Mouse (Mus musculus): ENCODE data around the gene Plrg1.

The Plrg1 gene

DNA sequence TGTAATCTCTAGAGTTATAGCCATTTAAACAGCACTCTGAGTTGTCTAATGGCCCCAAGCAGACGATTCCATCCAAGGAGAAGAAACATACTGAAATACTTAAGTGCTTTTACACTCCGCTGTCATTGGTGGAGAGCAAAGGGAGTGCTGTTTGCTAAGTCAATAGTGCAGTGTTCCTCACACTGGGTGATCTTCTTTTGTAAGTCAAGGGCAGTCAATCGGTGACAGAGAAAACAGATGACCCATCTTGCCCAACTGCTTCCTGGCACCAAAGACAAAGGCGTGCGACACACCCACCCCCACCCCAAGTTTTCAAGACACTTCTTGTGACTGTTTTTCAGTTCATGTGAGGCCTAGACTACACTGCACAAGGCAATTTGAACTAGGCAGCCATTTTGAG is 3.2 kb upstream of the Plrg1 start:
- no peak for DNase-seq (ENCODE audit: low spot score in 2 of 2)

DNA sequence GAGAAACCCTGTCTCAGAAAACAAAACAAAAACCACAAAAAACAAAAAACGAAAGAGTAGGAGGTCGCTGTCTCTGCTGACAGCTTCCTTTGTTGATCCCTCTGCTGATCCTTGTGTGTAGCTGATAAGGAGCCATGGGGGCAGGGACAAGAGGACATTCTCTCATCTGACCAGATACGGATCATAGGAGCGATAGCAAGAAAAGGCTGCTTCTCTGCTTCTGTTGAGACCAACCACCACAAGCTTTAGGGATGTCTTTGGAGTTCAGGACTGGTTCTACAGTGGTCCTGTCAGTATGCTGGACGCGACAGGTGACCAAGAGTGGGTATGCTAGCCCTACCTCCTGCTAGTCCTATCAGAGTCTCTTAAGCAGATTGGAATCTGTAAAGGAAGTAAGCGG is 2.2 kb upstream of the Plrg1 start:
- DNase-seq (ENCODE audit: low spot score in 2 of 2) = no peak

DNA sequence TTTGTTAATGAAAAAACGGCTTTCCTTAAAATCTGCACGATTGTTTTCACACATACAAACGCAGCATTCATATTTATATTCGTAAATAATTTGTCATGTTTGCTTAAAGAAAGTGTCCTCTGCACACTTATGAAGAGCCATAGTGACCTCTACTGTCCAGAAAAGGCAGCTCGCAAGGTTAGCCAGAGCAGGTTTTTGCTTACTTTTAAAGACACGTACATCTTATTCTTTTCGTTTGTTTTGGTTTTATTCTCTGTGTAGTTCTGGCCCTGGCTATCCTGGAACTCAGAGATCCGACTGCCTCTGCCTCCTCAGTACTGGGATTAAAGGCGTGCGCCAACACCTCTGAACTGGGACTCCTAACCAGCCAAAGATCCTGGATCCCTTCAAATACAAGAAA is 1.6 kb upstream of the Plrg1 start:
- peak; percentile 40 to 59 for DNase-seq (ENCODE audit: low spot score in 2 of 2)

DNA sequence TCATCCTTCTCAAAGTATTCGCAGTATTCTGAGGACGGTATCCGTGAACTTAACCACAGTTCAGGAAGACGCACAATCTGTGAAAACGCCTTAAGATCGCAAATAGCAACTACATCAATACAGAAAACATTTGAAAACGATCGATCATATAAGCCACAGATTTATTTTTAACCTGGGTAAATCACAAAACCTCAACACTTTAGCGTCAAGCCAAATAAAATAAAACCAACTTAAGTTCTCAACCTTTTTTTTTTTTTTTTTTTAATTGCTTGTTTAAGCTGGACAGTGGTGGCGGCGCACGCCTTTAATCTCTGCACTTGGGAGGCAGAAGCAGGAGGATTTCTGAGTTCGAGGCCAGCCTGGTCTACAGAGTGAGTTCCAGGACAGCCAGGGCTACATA is 563 bp upstream of the Plrg1 start:
- DNase-seq (ENCODE audit: low spot score in 2 of 2) = no peak

DNA sequence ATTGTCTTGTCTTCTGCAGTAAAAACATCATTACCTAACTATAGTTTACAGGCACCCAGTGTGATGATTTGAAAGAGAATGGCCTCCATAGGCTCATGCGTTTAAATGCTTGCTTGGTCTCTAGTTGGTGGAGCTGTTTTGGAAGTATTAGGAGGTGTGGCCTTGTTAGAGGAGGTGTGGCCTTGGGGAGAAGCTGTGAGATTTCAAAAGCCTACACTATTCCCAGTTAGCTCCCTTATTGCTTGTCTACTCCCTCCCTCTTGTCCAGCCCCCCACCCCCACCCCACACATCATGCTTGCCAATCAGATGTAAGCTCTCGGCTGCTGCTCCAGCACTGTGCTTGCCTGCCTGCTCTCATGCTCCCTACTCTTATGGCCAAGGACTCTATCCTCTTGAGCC is 1.7 kb downstream of the Plrg1 start:
- no peak for DNase-seq (ENCODE audit: low spot score in 2 of 2)

DNA sequence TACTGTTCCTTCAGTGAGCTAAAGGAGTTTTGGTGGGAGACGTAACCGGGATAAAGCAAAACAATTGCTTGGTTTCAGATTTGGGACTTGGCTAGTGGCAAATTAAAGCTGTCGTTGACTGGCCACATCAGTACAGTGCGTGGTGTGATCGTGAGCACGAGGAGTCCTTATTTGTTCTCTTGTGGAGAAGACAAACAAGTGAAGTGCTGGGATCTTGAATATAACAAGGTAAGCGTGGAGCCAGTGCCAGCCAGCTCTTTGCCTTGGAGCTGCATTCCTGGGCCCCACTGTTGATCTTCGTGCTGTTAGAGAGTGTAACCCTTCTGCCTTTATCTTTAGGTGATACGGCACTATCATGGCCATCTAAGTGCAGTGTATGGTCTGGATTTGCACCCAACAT is 12.6 kb downstream of the Plrg1 start:
- DNase-seq (ENCODE audit: low spot score in 2 of 2) = peak in 1 of 2 experiments; percentile 8

DNA sequence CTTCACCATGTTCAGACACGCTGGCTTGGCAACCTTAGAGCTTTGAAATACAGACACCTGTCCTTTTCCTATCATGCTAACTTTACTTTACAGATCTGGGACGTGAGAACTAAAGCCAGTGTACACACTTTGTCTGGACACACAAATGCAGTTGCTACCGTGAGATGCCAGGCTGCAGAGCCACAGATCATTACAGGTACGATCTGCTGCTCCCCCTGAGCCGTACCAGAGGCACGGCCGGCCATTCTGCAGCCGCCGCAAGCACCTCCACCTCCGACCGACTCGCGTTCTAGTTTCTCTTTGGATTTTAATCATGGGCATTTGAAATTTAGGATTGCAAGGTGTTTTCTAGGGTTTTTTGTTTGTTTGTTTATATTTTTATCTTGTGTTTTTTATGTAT is 13.5 kb downstream of the Plrg1 start:
- no peak for DNase-seq (ENCODE audit: low spot score in 2 of 2)

DNA sequence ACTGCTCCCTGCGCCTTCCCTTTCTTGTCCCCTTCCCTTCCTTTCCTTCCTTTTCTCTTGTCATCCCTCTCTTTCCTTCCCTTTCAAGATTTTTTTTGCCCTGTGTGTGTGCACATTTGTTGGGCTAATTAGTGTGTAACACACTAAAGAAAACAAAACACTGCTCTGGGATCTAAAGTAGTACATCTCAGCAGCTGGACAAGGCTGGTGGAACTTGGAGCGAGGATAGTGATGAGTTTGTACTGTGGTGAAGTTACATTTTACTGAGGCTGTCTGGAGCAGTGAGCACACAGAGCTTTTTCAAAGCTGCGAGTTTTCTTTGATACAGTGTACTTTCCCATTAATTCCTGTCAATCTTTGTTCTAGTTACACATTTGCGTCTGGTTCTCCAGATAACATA is 14.9 kb downstream of the Plrg1 start:
- DNase-seq (ENCODE audit: low spot score in 2 of 2) = no peak

DNA sequence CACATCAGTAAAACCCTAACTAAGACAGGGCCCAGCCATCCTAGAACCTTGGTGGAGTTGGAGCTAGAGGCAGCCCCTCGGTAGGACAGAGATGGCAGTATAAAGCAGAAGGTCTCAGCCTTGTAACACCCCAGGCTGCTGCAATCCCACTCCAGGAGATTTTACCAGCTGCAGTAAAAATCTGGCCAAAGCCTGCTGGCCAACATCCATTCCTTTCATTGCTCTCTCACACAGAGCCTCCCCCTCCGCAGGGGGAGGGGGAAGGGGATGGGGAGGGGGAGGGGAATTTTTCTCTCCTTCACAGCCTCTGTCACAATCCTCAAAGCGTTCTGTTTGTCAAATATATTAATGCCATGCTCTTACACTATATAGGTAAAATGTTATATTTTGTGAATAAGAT is 21.2 kb downstream of the Plrg1 start:
- peak; percentile 54 for DNase-seq (ENCODE audit: low spot score in 2 of 2)

DNA sequence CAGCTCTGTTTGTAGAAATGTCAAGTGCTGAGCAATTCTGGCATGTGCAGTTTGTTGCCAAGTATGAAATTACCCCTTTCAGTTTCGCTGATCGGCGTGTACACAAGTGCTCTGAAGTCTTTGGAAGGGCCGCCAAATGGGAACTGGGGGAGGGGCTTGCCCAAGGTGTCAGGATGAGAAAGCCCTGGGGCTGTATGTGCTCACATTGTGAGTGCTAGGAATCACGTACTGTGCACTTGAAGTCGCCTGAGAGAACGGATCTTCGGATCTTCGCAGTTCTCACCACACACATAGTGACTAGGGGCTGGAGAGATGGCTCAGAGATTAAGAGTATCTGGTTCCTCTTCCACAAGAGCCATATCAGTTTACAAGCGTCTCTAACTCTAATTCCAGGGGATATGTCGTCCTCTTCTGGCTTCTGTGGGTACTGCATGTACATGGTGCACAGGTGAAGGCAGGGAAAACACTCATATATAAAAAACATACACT is 25.3 kb downstream of the Plrg1 start:
- peak; percentile 44 to 69 for DNase-seq (ENCODE audit: low spot score in 2 of 2)

DNA sequence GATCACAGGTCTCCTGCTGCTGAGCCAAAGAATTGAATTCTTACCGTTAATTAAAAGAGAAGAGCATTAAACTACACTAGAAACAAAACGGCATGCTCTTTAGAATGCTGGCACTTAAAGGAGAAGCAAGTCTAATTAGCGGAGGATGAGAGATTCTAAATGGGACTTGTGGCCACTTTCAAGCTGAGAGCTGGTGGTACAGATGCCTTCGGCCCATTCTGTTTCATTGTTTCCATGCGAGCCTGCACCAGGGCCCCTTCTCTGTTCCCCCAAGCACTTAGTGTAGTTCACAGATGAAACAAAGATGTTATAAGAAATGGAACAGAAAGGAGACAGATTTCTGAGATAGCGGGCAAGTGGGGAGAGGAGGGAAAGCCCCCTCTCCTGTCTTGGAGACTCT is 42.3 kb downstream of the Plrg1 start:
- DNase-seq (ENCODE audit: low spot score in 2 of 2) = no peak

DNA sequence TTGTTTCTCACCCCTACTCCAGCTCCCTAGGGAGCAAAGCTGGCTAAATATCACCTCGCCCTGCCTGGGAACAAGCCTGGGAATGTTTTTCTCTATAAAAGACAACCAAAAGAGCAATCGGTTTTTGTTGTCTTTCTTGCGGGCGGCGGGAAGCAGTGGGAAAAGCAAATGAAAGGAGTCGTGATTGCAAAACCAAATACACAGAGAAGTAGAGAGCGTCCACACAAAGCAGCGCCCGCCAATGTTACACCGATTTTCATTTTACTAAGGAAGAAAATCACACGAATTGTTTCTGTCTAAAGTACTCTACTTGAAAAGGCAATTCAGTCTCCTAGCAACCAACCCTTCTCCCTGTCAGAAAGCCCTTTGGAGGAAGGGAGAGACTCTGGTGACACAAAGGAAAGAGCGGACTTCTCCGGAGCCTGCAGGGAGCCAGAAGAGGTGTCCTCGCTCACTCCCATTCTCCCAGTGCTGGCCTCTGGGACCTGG is 43.3 kb downstream of the Plrg1 start:
- DNase-seq (ENCODE audit: low spot score in 2 of 2) = peak; percentile 32 to 48

DNA sequence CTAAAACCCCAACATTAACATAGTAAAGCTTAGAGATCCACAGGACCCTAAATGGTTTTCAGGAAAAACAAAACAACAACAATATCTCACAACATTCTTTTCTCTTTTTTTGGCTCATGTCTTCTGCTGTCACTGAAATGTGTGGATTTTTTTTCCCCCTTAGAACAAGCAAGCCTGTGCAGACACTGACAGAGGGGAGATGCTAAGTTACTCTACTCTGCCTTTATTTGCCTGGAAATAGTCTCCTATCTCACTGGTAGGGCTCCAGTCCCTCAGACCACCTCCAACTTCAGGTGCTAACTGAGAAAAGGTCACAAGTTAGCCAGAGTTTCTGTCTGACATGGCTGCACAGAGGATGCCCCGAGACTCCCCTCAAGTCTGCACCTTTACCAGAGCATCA is 43.8 kb downstream of the Plrg1 start:
- DNase-seq (ENCODE audit: low spot score in 2 of 2) = no peak

DNA sequence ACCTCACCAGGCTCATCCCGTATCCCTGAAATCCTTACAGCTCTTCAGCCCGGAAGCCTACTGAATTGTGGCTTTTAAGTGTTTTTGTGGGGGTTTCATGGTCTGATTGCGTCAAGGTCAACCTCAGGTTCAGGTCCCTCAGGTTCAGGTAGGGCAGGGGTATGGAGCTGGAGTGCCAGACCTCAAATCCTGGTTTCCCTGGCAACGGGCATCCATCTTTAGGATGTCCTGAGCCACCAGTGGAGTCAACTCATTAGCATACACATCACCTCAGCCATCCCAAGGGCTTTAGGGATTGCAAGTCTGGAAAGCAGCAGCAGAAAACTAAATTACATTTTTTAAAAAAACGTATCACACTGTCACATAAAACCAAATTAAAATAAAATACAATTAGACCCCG is 44.3 kb downstream of the Plrg1 start:
- DNase-seq (ENCODE audit: low spot score in 2 of 2) = no peak

DNA sequence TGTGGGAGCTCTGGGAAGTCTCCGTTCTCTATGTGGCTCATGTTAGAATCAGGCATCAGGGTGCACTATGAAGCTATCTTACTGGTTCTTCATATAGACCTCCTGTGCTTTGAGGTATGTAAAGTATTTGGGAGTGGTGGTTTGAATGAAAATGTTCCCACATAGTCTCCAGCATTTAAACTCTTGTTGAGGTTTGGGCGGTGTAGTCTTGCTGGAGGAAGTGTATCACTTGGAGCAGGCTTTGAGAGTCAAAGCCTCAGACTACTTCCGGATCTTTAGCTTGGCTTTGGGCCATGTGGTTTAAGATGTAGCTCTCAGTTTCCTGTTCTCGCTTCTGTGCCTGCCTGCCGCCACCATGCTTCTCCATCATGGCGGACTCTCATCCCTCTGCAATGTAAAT is 47.0 kb downstream of the Plrg1 start:
- no peak for DNase-seq (ENCODE audit: low spot score in 2 of 2)

DNA sequence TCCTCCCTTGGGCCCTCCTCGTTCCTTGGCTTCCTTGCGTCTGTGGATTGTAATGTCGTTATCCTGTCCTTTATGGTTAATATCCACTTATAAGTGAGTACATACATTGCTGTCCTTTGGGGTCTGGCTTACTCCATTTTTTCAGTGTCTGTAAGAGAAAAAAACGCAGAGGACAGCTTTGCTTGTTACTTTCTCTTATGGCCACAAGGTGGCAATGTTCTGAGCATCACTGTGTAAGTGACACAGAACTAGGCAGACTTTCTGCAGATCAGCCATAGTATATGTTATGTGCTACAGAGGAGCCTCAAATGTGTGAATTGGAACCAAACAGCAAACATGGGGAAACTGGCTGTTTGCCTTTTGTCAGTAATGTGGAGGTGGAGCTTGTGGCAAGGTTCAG is 54.8 kb downstream of the Plrg1 start:
- peak in 1 of 2 experiments; percentile 47 for DNase-seq (ENCODE audit: low spot score in 2 of 2)

DNA sequence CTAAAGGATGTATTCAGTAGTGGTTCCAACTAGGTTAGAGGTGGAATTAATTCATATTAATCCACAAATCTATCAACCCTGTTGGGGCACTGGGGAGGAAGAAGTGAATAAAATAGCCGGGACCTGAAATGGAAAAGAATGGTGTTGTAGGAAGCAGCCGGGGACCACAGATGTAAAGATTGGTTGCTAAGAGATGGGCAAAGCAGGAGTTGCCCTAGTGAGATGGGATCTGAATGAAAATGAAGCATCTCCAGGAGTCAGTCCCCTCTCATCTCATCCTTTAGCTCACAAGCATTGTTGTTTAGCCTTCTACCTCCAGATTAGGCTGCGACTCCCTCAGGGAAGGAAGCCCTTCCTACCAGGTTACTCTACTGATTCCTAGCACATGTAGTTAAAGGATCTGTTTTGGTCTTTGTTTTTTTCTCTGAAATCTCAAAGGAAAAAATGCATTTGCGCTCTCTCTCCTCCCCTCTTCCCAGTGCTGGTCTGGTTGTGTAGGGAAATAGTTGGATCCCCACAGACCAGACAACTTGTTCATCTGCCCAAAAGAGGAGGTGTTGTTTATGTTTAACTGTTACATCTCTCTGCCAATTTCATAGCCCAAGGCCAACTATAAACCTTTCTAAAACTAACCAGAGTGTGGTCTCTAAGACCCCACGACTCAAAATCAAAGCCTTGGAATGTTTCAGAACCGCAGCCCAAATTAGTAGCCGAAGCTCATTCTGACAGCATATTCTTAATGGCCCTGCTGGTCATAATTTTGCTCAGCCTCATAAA is 56.4 kb downstream of the Plrg1 start:
- DNase-seq (ENCODE audit: low spot score in 2 of 2) = peak in 1 of 2 experiments; percentile 42

DNA sequence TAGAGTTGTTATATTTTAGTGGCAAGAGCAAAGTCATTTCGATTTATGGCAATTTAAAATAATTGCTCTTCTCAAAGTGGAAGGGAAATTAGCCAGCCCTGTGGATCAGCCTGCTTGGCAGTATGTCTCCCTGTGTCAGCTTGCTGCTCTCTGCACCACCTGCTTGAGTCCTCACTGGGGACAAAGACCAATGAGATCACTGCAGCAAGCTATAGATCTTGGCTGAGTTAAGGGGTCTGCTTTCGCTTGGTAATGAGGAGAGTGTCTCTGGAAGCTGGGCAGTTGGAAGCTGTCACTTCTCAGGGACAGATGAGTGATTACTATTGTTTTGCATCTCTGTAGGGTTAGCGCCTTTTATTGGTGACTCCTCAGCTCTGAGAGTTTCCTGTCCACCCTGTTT is 57.5 kb downstream of the Plrg1 start:
- no peak for DNase-seq (ENCODE audit: low spot score in 2 of 2)

DNA sequence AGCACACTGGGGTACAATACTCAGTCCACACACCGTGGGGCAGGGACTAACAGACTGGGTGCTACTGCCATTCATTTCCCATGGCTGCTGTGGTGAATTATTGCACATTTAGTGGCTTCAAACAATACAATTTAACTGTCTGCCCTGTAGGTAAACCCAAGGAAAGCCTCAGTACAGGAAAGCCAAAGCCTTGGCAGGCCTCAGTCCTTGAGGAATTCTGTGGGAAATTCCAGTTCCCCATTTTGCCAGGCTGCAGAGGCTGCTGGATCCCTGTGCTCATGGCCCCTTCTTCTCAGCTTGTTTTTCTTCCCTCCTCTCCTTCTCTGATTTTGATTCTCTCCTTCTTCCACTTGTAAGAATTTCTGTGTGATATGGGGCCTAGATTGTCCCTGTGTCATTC is 59.6 kb downstream of the Plrg1 start:
- DNase-seq (ENCODE audit: low spot score in 2 of 2) = no peak

DNA sequence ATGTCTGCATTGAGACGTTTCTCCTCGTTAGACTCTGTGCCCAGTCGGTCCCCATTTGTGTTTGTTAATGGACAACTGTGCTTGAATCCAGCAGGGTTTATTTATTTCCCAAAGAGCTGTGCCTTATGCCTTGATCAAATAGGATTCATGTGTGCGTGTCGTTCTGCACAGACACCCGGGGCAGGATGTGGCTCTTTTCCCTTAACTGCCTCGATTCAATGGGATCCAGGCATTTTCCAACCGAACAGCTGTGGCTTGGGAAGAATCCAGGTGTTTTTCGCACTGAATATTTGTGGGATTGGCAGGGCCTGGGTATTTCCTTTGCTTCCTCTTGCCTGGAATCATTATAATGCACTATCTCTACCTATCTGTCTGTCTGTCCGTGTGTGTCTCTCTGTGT is 62.3 kb downstream of the Plrg1 start:
- DNase-seq (ENCODE audit: low spot score in 2 of 2) = no peak

All from right cerebral cortex, postnatal 10 days (tissue).